Mouse (Mus musculus): ENCODE measurements around the gene Stk39. TPM values are rescaled to one million over a fixed set of nuclear protein-coding genes. Genes with fewer than 3 reads are reported as not detected.
A peak's percentile ranks its signal among the peaks of the same experiment; 100 is the strongest.

The Stk39 gene
- polyA plus RNA-seq, 1 experiment from 2014 or later: 7.8 TPM

- H3K9ac ChIP-seq (ENCODE audit: low read depth, low read length): no peak overlapping the region
- 65% methylated on average over 12 of the region's 12 CpGs for WGBS
- ATAC-seq (replicated peaks; ENCODE audit: low FRiP score) (peak; percentile 23; the same call in 1 of the 2 replicates), DNase-seq (ENCODE audit: low spot score) (no peak)
- no peak overlapping the region for H3K27ac ChIP-seq (ENCODE audit: low read depth, low read length)
- no peaks in the 10 kb centered on the region for H3K27me3 ChIP-seq (replicated peaks; ENCODE audit: control insufficient read depth, insufficient read depth, low read length)
- peaks cover 8% of the 10 kb centered on the region for H3K4me1 ChIP-seq (replicated peaks; ENCODE audit: control insufficient read depth, insufficient read depth, low read length)
- no peaks in the 10 kb centered on the region for H3K9me3 ChIP-seq (ENCODE audit: control insufficient read depth, low read length)
- no peak overlapping the region for H3K4me3 ChIP-seq (ENCODE audit: low read depth, low read length)
- H3K36me3 ChIP-seq (ENCODE audit: control insufficient read depth, insufficient read depth, low read length): no peaks in the 10 kb centered on the region
- no peak overlapping the region for H3K4me2 ChIP-seq
These were observed 64.7 kb downstream of the Stk39 start for GRCm38 (mm10) chr2:68407179-68407950.

- no peak overlapping the region for H3K27ac ChIP-seq (ENCODE audit: low read depth, low read length)
- no peaks in the 10 kb centered on the region for H3K27me3 ChIP-seq (replicated peaks; ENCODE audit: control insufficient read depth, insufficient read depth, low read length)
- H3K4me1 ChIP-seq (replicated peaks; ENCODE audit: control insufficient read depth, insufficient read depth, low read length): peaks cover 8% of the 10 kb centered on the region
- ATAC-seq (replicated peaks; ENCODE audit: low FRiP score): no peak
- H3K9me3 ChIP-seq (ENCODE audit: control insufficient read depth, low read length): no peaks in the 10 kb centered on the region
- 63% methylated on average over 12 of the region's 12 CpGs for WGBS
- DNase-seq (ENCODE audit: low spot score): no peak
- no peak overlapping the region for H3K9ac ChIP-seq (ENCODE audit: low read depth, low read length)
- H3K4me2 ChIP-seq: no peak overlapping the region
- H3K4me3 ChIP-seq (ENCODE audit: low read depth, low read length): no peak overlapping the region
- no peaks in the 10 kb centered on the region for H3K36me3 ChIP-seq (ENCODE audit: control insufficient read depth, insufficient read depth, low read length)
These were observed 65.4 kb downstream of the Stk39 start for GRCm38 (mm10) chr2:68406571-68407074.

DNA sequence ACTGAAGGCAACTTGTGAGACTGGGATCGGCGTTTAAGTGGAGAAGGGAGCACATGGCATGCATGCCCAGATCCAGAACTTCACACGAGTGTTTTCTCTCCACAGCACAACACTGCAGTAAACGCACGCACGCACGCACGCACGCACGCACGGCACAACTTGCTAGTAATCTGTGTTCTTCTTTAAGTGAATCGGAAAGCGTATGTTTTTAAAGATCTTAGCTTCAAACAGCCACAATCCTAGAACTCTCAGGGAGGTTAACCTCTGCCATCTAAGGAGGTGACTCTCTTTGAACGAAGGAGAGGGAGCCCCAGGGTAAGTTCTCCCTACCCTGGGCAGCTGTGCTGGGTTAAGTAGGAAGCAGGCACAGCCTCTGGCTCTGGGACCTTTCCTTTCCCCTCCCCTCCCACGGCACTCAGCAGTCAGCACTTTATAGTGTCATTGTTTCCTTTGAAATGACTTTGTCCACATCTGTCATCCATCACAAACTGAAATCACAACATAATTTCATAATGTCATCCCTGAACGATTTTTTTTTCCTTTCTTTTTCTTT is 66.8 kb downstream of the Stk39 start:
- ATAC-seq (replicated peaks; ENCODE audit: low FRiP score) (no peak), DNase-seq (ENCODE audit: low spot score) (no peak)
- H3K4me1 ChIP-seq (replicated peaks; ENCODE audit: control insufficient read depth, insufficient read depth, low read length): peaks cover 8% of the 10 kb centered on the region
- no peak overlapping the region for H3K9ac ChIP-seq (ENCODE audit: low read depth, low read length)
- no peaks in the 10 kb centered on the region for H3K27me3 ChIP-seq (replicated peaks; ENCODE audit: control insufficient read depth, insufficient read depth, low read length)
- no peak overlapping the region for H3K4me3 ChIP-seq (ENCODE audit: low read depth, low read length)
- 72% methylated on average over 16 of the region's 16 CpGs for WGBS
- no peaks in the 10 kb centered on the region for H3K9me3 ChIP-seq (ENCODE audit: control insufficient read depth, low read length)
- no peaks in the 10 kb centered on the region for H3K36me3 ChIP-seq (ENCODE audit: control insufficient read depth, insufficient read depth, low read length)
- no peak overlapping the region for H3K27ac ChIP-seq (ENCODE audit: low read depth, low read length)
- no peak overlapping the region for H3K4me2 ChIP-seq

DNA sequence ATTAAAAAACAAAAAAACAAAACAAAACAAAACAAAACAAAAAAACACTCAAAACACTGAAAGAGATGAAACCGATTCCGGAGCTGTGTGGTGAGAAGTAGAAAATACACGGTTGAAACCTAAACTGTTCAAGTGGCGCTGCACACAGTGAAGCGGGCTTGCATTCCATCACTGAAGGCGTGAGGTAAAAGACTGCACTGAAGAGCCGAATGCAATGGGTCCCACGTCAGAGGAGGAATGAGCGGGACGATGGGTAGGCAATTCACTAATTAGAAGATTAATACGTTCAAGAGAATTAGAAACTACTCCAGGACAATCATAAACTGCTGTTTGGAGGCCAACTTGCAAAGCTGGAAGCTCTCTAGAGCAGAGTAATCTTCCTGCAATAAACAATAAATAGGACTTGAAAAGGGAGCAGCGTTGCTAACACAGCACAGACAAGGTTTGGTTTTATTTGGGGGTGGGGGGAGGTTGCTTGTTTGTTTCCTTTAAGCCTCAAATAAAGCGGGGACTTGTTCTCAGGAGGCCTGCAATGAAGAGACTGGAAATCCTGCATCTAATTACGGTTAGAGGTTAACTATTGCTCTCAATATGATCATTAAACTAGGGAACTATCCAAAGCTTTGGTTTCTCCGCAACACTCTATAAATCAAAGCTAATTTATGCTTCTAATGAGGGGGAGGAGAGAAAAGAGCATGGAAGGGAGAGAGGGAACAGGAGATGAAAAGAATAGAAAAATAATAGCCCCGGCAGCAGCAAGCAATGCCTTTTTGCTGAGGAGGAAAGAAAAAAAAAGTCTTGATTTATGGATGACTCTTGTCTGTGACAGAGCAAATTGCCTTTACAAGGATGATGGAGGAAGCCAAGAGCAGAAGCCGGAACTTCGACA is 67.5 kb downstream of the Stk39 start:
- H3K27me3 ChIP-seq (replicated peaks; ENCODE audit: control insufficient read depth, insufficient read depth, low read length): no peaks in the 10 kb centered on the region
- no peaks in the 10 kb centered on the region for H3K9me3 ChIP-seq (ENCODE audit: control insufficient read depth, low read length)
- H3K4me3 ChIP-seq (ENCODE audit: low read depth, low read length): no peak overlapping the region
- no peaks in the 10 kb centered on the region for H3K36me3 ChIP-seq (ENCODE audit: control insufficient read depth, insufficient read depth, low read length)
- WGBS: 69% methylated on average over 18 of the region's 18 CpGs
- ATAC-seq (replicated peaks; ENCODE audit: low FRiP score): no peak
- H3K27ac ChIP-seq (ENCODE audit: low read depth, low read length): no peak overlapping the region
- peaks cover 8% of the 10 kb centered on the region for H3K4me1 ChIP-seq (replicated peaks; ENCODE audit: control insufficient read depth, insufficient read depth, low read length)
- no peak for DNase-seq (ENCODE audit: low spot score)
- no peak overlapping the region for H3K9ac ChIP-seq (ENCODE audit: low read depth, low read length)
- no peak overlapping the region for H3K4me2 ChIP-seq

GRCm38 (mm10) chr2:68393611-68394549 is 78.2 kb downstream of the Stk39 start:
- DNase-seq (ENCODE audit: low spot score) (no peak), ATAC-seq (replicated peaks; ENCODE audit: low FRiP score) (peak; percentile 59; the same call in 1 of the 2 replicates)
- WGBS: 70% methylated on average over 13 of the region's 13 CpGs
- no peaks in the 10 kb centered on the region for H3K4me1 ChIP-seq (replicated peaks; ENCODE audit: control insufficient read depth, insufficient read depth, low read length)
- no peak overlapping the region for H3K4me2 ChIP-seq
- H3K4me3 ChIP-seq (ENCODE audit: low read depth, low read length): no peak overlapping the region
- no peaks in the 10 kb centered on the region for H3K27me3 ChIP-seq (replicated peaks; ENCODE audit: control insufficient read depth, insufficient read depth, low read length)
- no peak overlapping the region for H3K9ac ChIP-seq (ENCODE audit: low read depth, low read length)
- H3K9me3 ChIP-seq (ENCODE audit: control insufficient read depth, low read length): no peaks in the 10 kb centered on the region
- H3K27ac ChIP-seq (ENCODE audit: low read depth, low read length): no peak overlapping the region
- H3K36me3 ChIP-seq (ENCODE audit: control insufficient read depth, insufficient read depth, low read length): peaks cover 2% of the 10 kb centered on the region; the same call in 1 of the 2 replicates

GRCm38 (mm10) chr2:68387824-68388582 is 84.1 kb downstream of the Stk39 start:
- 85% methylated on average over 14 of the region's 14 CpGs for WGBS
- no peak for ATAC-seq (replicated peaks; ENCODE audit: low FRiP score)

GRCm38 (mm10) chr2:68386313-68386863 is 85.7 kb downstream of the Stk39 start:
- peaks cover 17% of the 10 kb centered on the region for H3K4me1 ChIP-seq (replicated peaks; ENCODE audit: control insufficient read depth, insufficient read depth, low read length)
- no peak for ATAC-seq (replicated peaks; ENCODE audit: low FRiP score)

More at GRCm38 (mm10) chr2:68387824-68388582, 84.1 kb downstream of the Stk39 start:
- DNase-seq (ENCODE audit: low spot score): no peak
- Histone ChIP-seq H3K9ac (ENCODE audit: low read depth, low read length) (no peak overlapping the region), H3K9me3 (ENCODE audit: control insufficient read depth, low read length) (no peaks in the 10 kb centered on the region), H3K27ac (ENCODE audit: low read depth, low read length) (no peak overlapping the region), H3K27me3 (replicated peaks; ENCODE audit: control insufficient read depth, insufficient read depth, low read length) (no peaks in the 10 kb centered on the region), H3K4me1 (replicated peaks; ENCODE audit: control insufficient read depth, insufficient read depth, low read length) (peaks cover 2% of the 10 kb centered on the region), H3K36me3 (ENCODE audit: control insufficient read depth, insufficient read depth, low read length) (no peaks in the 10 kb centered on the region), H3K4me2 (no peak overlapping the region), H3K4me3 (ENCODE audit: low read depth, low read length) (no peak overlapping the region)

More at GRCm38 (mm10) chr2:68386313-68386863, 85.7 kb downstream of the Stk39 start:
- DNase-seq (ENCODE audit: low spot score): no peak
- Histone ChIP-seq H3K27ac (ENCODE audit: low read depth, low read length) (no peak overlapping the region), H3K9ac (ENCODE audit: low read depth, low read length) (no peak overlapping the region), H3K36me3 (ENCODE audit: control insufficient read depth, insufficient read depth, low read length) (no peaks in the 10 kb centered on the region), H3K4me3 (ENCODE audit: low read depth, low read length) (no peak overlapping the region), H3K27me3 (replicated peaks; ENCODE audit: control insufficient read depth, insufficient read depth, low read length) (no peaks in the 10 kb centered on the region), H3K9me3 (ENCODE audit: control insufficient read depth, low read length) (no peaks in the 10 kb centered on the region), H3K4me2 (no peak overlapping the region)
- WGBS: 86% methylated on average over 10 of the region's 10 CpGs

All from liver, embryonic 11.5 days (tissue).